Mouse (Mus musculus) liver, postnatal 0 days (tissue): Measurements from ENCODE around the gene Stac.

Source experiments
- CTCF ChIP-seq: sonication (generic); IDR thresholded peaks from 2 replicates; pipeline ENCODE4 v1.5.1; 2016; ENCODE audit warnings: antibody characterized with exemption, low read depth
- EP300 ChIP-seq: IDR thresholded peaks from 2 replicates; pipeline ENCODE4 v1.6.1; 2016; ENCODE audit warnings: antibody characterized with exemption, low read depth, mild to moderate bottlenecking

DNA sequence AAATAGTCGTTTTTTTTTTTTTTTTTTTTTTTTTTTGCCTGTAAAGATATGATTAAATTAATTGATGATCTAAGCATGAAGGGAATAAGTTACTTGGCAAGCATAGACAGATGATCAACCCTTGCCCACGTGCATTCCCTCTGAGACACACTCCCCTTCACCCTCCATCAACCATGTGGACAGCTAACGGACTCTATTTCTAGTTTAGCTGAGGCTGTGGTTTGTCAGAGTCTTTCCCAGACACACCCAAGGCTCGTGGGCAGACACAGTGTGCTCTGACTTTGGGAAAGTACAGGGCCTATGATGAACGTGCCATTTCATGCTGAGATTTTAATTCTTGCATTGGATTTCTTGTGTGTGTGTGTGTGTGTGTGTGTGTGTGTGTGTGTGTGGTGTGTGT is 46.8 kb downstream of the Stac start:
- TF ChIP-seq CTCF (no peak), EP300 (no peak)
